Mouse (Mus musculus) thymus, adult 2 months (tissue): Measurements from ENCODE around the gene Kdm4b.

ENCODE experiments used
- CTCF ChIP-seq: fragments of 200-500 bp; IDR thresholded peaks from 2 replicates; pipeline ENCODE4 v1.5.1; 2012; ENCODE audit warnings: mild to moderate bottlenecking, control low read depth, low read length, moderate library complexity, borderline replicate concordance; ENCODE audit not compliant: control insufficient read depth, poor library complexity, insufficient read depth; ENCODE audit errors: extremely low read depth
- POLR2A ChIP-seq: fragments of 200-500 bp; IDR thresholded peaks from 2 replicates; pipeline ENCODE4 v1.6.1; 2012; ENCODE audit warnings: mild to moderate bottlenecking, low read length, control low read depth, moderate library complexity; ENCODE audit not compliant: control insufficient read depth, poor library complexity, insufficient read depth; ENCODE audit errors: extremely low read depth

GRCm38 (mm10) chr17:56279481-56280155 is 46.2 kb upstream of the Kdm4b start:
- TF ChIP-seq POLR2A (no peak), CTCF (no peak)
